Mouse (Mus musculus): Measurements from ENCODE around the gene Ldlrad3.

Gene Ldlrad3

GRCm38 (mm10) chr2:102185951-102186561 is at the start of gene Ldlrad3:
Gene Ldlrad3, minus strand, starts transcription at chr2:102186385.
- DNase-seq (ENCODE audit: low read depth, low spot score), result peak; percentile 82

- peak; percentile 42 for DNase-seq (ENCODE audit: low read depth, low spot score)
These were observed 45.3 kb upstream of the Ldlrad3 start for GRCm38 (mm10) chr2:102231470-102231869.

DNA sequence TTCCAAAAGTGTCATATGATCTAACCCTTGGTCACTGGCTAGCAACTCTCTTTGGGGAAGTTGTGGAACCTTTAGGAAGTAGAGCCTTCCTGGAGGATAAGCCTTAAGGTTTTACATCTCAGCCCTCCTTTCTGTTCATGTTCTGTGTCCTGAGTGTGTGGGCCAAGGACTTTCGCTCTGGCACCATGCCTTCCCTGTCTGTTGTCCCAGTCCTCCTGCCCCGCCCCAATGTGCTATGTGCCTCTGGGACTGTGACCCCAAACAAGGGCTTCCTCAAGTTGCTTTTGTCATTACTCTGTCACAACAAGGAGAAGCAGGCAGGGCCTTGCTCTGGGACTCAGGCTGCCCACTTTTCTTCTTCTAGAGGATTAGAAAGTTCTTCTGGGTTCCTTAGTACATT is 42.9 kb upstream of the Ldlrad3 start:
- DNase-seq (ENCODE audit: low read depth, low spot score), result no peak

DNA sequence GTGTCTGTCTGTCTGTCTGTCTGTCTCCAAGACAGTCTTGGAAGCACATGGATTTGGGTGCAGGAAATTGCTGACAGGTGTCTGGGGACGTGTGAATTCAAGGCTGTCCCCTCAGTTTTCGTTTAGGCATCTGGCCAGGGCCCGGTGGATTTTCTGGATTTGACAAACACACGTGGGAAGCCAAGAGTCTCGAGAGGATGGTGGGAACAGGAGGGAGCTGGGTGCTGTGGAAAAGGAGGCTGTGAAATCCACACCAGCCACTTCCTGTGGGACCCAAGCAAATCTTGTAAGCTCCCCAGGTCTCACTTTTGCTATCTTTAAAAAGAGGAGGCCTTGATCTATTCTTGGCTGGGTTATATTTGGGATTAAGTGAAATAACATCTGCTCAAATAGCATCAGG is 42.1 kb upstream of the Ldlrad3 start:
- DNase-seq (ENCODE audit: low read depth, low spot score), result no peak

- no peak for DNase-seq (ENCODE audit: low read depth, low spot score)
These were observed 41.7 kb upstream of the Ldlrad3 start for GRCm38 (mm10) chr2:102227839-102228238.

DNA sequence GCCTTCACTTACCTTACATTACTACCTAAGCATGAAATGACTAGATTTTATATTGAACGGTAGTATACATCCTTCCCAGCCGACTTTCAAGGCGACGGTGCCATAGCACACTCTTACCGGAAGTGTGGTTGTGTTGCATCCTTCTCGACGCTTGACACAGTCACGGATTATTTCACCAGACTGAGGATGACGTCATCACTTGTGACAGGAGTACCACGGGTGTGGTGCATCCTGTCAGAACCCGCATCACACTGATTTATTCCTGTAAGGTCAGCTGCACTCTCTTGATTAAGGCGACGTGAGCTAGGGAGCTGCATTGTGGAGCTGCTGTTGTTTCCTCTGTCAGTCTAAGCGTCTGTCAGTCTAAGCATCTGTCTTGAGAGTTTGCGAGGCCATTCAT is 40.1 kb upstream of the Ldlrad3 start:
- DNase-seq (ENCODE audit: low read depth, low spot score), result peak; percentile 11

GRCm38 (mm10) chr2:102223355-102224128 is 37.4 kb upstream of the Ldlrad3 start:
- no peak for DNase-seq (ENCODE audit: low read depth, low spot score)

DNA sequence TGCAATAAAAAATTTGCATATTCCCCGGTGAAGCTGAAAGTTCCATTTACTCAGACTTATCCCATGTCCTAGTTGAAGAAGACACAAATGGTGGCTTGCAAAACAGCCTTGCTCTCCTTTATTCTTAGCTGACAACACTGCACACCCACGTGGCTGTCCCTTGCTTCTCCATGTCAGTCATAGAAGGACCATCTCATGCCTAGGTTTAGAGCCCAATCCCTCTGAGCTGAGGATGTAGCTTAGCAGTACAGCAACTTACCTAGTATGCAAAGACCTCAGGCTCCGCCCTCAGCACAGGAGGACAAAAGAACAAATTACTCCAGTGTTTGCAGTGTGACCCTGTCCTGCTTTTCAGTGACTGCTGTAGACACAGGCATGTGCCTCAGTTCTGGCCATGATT is 36.6 kb upstream of the Ldlrad3 start:
- no peak for DNase-seq (ENCODE audit: low read depth, low spot score)

DNA sequence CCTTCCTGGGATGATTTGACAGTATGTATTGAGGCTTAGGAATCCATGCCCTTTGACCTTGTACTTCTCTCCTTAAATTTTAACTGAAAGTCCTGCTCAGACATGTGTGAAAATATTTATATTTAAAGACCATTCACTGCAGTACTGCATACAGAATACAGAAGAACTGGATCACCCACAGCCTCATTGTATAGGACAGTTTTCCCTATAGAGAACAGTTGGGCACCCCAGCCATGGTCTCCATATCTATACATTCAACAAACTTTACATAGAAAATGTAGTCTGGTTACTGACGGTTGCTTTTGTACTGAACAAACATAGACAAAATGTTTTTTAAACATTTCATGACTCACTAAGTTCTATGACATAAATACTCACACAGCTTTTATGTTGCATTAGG is 30.6 kb upstream of the Ldlrad3 start:
- DNase-seq (ENCODE audit: low read depth, low spot score), result no peak

- no peak for DNase-seq (ENCODE audit: low read depth, low spot score)
These were observed 25.9 kb upstream of the Ldlrad3 start for GRCm38 (mm10) chr2:102212096-102212495.

DNA sequence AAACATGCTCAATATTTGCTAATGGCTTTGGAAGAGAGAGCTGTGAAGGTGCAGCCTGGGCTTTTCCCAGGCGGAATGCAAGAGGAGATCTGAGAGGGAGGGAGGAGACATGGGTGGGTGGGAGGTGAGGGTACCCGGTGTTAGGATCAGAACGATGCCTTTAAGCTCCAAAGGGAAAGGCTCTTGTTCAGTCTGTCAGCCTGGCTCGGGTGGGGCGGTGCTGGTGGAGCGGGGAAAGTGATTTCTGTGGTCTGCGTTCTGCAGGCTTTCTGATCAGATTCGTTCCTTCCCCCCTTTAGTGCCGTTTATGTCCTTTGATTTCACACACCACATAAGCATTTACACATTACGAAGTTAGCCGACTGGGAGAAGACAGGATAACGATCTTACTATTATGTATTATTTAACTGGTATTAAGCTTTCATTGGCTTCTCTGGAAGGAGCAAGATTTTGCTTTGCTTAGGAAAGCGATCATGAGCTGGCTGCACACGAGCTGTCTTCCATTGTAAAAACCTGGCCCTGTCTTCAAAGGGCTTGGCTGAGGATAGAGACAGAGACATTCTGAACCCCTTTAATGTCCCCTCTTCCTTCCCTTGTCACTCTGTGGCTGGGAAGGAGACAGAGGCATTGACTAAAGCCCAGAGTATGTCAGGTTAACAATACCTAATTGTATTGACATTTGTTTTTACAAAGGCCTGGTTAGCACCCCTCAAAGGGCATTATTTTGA is 19.7 kb upstream of the Ldlrad3 start:
- DNase-seq (ENCODE audit: low read depth, low spot score), result no peak

- no peak for DNase-seq (ENCODE audit: low read depth, low spot score)
These were observed 17.3 kb upstream of the Ldlrad3 start for GRCm38 (mm10) chr2:102203478-102203877.

- no peak for DNase-seq (ENCODE audit: low read depth, low spot score)
These were observed 16.1 kb upstream of the Ldlrad3 start for GRCm38 (mm10) chr2:102202211-102202770.

GRCm38 (mm10) chr2:102201198-102201948 is 15.2 kb upstream of the Ldlrad3 start:
- no peak for DNase-seq (ENCODE audit: low read depth, low spot score)

GRCm38 (mm10) chr2:102197332-102197731 is 11.1 kb upstream of the Ldlrad3 start:
- no peak for DNase-seq (ENCODE audit: low read depth, low spot score)

- DNase-seq (ENCODE audit: low read depth, low spot score), result no peak
These were observed 10.5 kb upstream of the Ldlrad3 start for GRCm38 (mm10) chr2:102196709-102197108.

- DNase-seq (ENCODE audit: low read depth, low spot score), result no peak
These were observed 9.3 kb upstream of the Ldlrad3 start for GRCm38 (mm10) chr2:102195494-102195893.

GRCm38 (mm10) chr2:102194247-102194646 is 8.1 kb upstream of the Ldlrad3 start:
- DNase-seq (ENCODE audit: low read depth, low spot score), result no peak

DNA sequence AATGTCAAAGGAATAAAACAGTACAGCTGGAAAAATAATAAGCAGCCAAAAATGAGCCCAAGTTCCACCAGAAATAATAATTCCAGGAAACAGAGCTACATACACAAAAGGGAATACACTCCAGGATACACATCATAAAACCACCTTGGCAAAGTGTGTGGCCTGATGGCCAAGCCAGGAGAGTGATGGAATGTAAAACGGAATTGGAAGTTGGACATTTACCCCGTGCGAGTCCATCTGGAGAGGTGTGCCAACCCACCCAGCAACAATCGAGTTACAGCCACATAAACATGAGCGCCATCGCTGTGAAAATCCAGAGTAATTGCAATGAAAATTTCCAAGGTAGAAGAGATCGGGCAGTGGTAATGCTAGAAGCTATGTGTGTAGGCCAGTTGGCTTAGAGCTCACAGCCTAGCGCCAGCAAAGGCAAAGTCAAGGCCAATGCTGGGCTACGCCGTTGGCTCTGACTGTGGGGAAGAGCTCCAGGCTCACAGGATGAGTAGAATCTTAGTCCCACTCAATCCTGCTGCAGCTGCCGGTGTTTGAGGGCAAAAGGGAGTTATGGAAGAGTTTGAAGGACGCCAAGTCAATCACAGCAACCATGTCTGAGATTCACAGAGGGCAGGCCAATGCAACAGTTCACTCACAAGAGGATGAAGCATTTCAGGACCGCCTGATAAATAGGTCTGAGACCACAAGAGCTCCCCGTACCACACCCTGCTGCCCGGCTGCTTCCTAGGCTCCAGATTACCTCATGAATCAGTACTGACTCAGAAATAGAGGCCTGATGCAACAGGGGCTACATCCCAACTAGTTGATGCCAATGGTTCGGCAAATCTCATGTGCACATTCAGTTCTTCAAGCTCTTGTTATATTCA is 7.0 kb upstream of the Ldlrad3 start:
- DNase-seq (ENCODE audit: low read depth, low spot score), result no peak

GRCm38 (mm10) chr2:102191736-102192135 is 5.6 kb upstream of the Ldlrad3 start:
- DNase-seq (ENCODE audit: low read depth, low spot score), result no peak

GRCm38 (mm10) chr2:102190956-102191355 is 4.8 kb upstream of the Ldlrad3 start:
- no peak for DNase-seq (ENCODE audit: low read depth, low spot score)

Data from ES-CJ7 (cell line).